Mouse (Mus musculus): Measurements from ENCODE around the gene Men1.

Men1 gene

DNA sequence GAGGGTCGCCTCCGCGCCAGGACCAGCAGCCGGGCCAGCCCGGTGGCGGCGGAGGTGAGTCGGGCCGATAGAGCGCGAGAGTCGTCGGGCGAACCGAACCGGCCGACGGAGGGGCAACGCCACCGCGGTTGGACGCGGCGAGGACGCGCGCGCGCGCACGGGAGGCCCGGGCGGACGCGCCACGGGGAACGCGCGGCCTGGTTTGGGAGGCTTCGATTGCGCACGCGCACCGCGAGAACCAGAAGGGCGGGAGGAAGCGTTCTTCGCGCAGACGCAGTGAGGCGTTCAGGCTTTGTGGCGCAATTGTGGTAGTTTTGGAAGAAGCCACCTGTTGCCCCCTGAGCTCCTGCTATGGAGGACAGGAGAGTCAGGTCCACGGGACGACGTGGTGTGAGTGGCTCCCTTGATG lies 29.5 kb downstream of the Men1 start:
- peak; percentile 82 for DNase-seq (ENCODE audit: low spot score)

DNA sequence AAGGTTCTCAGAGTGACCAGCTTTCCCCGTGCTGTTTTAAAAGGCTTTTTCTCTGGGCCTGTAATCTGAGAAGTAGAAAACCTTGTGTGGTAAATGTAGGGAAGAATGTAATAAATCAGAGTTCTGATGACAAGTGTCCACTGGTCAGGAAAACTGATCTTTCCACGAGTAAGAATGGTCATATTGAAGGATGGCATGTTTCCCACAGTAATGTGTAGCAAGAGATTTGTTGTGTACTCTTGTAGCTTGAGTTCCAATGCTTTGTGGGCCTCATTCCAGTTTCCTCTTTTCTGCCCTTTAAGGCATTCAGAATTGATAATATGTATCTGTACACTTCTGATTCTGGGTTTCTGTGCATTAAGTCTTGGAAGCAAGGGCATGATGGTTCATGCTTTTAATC lies 30.1 kb downstream of the Men1 start:
- no peak for DNase-seq (ENCODE audit: low spot score)

- no peak for DNase-seq (ENCODE audit: low spot score)
Observed at GRCm38 (mm10) chr19:6370175-6370574, 35.4 kb downstream of the Men1 start.

GRCm38 (mm10) chr19:6372433-6372832 lies 37.7 kb downstream of the Men1 start:
- DNase-seq (ENCODE audit: low spot score) = no peak

DNA sequence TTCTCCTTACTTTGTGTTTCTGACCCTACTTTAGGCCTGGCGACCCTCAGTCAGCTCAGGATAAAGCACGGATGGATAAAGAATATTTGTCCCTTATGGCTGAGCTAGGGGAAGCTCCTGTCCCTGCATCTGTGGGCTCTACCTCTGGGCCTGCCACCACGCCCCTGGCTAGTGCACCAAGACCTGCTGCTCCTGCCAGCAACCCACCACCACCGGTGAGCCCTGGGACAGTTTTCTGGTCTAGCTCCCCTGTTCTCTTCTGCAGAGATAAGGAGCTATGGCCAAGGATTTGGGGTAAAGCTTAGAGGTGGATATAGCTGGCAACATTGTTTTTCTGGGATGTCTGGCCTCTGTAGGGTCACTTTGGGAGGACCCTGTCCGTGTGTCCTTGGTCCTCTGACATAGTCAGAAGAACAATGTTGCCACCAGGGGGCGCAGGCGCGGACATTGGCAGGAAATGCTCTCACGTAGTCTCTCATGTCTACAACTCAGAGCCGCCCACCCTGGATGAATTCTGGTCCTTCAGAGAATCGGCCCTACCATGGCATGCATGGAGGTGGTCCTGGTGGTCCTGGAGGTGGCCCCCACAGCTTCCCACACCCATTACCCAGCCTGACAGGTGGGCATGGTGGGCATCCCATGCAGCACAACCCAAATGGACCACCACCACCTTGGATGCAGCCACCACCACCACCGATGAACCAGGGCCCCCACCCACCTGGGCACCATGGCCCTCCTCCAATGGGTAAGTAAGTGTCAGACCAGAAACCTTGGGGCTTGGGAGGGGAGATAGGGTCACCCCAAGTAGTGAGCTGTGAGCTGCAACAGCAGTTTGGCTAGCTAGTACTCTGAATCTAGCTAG lies 39.0 kb downstream of the Men1 start:
- DNase-seq (ENCODE audit: low spot score) = peak; percentile 50

GRCm38 (mm10) chr19:6374571-6374970 lies 39.8 kb downstream of the Men1 start:
- DNase-seq (ENCODE audit: low spot score) = no peak

GRCm38 (mm10) chr19:6375423-6376254 lies 40.9 kb downstream of the Men1 start:
- DNase-seq (ENCODE audit: low spot score) = no peak

- no peak for DNase-seq (ENCODE audit: low spot score)
Observed at GRCm38 (mm10) chr19:6376255-6376564, 41.4 kb downstream of the Men1 start.

DNA sequence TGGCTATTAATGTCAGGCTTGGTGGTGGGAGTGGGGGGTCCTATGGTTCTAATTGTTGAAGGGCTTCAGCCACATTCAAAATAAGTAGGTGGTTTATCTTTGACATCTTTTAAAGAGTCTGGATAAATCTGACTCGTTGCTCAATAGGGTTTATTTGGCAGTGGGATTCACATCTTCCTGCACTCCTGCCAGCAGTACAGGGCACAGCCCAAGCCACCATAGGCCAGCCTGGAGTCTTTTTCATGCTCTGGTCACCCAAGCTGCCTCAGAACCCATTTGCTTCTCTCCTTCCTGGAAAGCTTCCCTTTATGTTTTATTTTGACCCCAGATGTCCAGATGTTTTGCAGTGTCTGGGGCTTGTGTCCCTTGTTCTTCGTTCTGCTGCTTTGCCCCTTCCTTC lies 41.9 kb downstream of the Men1 start:
- no peak for DNase-seq (ENCODE audit: low spot score)

DNA sequence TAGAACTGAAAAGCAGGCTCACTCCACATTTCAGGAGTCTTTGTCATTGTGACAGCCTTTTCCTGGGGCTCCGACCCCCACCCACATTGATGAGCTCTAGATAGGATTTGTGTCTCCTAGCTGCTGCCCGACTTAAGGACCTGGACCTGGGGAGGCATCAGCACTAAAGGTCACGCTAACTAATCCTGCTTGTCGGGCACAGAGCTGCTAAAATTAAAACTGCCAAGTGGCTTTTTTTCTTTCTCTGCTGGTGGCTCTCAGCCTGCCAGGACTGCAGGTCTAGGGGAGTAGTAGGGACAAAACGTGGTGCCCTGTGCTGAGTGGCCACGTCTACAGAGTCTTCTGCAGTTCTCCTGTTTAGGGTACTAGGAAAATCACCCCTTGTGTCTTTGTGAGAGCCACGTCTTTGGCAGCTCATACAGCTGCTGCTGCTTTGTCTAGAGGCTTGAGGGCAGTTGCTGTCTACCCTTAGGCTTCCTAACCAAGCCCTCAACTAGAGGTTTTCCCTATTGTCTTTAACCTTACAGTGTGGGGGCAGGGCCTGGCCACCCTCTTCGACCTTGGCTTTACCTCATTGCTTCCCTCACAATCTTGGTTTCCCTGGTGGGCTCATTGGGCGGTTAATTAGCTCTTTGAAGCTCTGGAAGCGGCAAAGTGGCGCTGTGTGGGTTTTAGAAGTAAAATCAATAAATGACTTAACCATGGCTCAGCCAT lies 42.7 kb downstream of the Men1 start:
- no peak for DNase-seq (ENCODE audit: low spot score)

DNA sequence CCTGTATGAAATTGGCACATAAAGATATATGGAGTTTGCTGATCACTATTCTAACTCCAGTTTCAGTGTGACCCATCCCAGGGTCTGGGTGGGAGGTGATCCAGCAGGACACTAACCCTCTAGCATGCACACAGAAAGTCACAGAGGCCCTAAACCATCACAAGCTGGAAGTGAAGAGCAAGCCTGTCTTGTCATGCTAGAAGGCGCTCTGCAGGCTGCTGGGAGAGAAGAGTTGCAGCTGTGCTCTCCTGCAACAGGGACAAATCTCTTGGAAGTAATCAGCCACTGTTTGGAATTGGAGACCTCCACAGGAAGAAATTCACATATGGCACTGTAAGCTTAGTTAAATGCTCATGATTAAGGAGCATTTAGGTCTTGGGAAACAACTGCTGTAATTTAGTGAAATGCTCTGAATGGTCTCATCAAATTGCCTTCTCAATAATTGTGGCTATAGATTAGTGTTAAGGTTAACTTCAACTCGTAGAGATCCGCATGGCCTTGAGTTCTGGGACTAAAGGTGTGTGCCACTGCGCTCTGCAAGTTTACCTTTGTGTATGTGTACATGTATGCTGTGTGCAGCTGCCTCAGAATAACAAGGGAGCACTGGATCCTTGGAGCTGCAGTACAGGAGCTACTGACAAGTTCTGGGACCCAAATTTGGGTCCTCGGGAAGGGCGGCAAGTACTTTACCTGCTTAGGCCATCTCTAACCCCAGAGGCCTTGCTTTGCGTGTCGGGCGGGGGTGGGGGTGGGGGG lies 45.8 kb downstream of the Men1 start:
- DNase-seq (ENCODE audit: low spot score) = no peak

GRCm38 (mm10) chr19:6381238-6381637 lies 46.5 kb downstream of the Men1 start:
- no peak for DNase-seq (ENCODE audit: low spot score)

DNA sequence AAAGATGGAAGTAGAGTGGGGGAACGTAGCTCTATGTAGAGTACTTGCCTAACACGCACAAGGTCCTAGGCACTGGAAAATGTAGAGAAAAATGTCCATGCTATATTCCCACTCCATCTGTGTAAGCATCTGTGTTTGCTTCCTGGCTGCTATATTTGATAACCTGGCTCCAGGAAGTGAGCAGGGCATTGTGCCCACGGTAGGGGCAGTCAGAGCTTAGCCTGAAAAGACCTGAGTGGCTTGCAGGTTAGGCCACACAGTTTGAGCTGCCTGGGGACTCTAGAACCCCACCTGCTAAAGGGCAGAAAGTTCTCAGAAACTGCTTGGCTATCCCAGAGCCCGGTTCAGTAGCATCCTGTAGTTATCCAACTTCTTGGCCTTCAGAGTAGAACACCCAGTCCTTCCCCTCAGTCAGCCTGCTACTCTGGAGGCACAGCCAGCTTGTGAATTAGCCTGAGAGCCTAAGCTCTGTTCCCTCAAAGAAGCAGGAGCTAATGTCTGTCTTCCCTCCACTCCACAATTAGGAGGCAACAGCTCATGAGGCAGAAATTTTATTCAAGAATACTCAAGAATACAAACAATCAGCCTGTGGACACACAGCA lies 47.6 kb downstream of the Men1 start:
- DNase-seq (ENCODE audit: low spot score) = no peak

DNA sequence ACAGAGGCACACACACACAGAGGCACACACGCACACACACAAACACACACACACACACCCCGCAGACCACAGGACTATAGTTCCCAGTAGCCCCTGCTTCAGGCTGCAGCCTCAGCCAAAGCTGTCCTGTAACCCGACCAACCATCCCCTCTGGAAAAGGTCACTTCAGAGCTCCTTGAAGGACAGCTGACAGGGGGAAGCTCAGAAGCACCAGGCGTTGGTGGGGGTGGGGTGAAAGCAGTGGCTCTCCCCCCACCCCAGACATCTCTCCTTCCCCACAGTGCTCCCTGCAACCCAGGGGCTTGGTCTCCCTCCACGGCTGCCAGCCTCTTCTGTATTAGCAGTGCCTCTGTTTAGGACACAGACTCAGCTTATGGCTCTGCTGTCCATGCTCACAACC lies 48.7 kb downstream of the Men1 start:
- no peak for DNase-seq (ENCODE audit: low spot score)

DNA sequence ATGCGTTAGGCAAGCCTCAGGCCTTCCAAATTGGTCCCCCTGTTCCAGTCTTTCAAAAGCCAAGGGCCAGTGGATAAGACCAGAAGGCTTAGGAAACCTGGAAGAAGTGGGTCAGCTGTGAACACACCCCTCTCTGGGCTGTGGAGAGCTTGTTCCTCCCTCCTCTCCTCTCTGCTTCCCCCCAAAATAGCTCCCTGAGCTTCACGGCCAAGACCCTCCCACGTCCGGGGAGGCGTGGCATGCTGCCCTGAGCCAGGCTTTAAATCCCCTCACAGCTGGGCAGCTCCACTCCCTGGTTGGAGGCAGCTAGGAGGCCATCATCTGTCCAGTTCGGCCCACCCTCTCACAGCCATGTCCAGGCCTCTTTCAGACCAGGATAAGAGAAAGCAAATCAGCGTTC lies 49.3 kb downstream of the Men1 start, which contains the start of gene Pygm:
Gene Pygm (plus strand): TSS at position 272 of the 400 bp plus-strand sequence.
- DNase-seq (ENCODE audit: low spot score) = no peak

DNA sequence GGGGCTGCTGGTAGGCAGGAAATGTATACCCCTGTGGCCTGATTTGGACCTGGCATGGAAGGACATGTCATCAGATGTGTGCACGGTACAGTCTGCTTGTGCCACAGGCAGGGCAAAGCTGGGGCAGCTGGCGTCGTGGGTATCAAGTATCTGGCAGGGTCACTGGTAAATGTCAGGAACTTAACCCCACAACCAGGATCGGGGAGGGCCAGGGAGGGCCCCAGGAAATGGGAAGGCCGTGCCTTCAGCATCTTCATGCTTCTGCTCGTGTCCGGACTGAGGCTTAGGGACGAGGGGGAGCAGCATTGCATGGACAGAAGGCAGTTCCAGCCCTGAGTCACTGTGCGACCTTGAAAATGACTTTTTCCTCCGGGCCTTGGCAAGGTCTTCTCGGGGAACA lies 50.2 kb downstream of the Men1 start:
- no peak for DNase-seq (ENCODE audit: low spot score)

DNA sequence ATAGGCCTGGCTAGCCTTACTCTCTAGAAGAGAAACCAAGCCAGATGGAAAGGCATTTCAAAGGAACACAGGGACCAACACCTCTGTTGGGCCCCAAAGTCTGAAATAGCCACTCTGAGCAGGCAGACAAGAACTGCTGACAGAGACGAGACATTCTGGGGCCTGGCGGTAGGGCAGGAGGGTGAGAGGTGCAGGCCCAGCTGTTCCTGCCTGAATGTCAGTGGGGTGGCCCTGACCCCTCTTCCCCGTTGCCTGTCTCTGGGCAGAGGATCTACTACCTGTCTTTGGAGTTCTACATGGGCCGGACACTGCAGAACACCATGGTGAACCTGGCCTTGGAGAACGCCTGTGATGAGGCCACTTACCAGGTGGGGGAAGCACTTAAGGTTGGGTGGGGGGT lies 50.6 kb downstream of the Men1 start:
- no peak for DNase-seq (ENCODE audit: low spot score)

DNA sequence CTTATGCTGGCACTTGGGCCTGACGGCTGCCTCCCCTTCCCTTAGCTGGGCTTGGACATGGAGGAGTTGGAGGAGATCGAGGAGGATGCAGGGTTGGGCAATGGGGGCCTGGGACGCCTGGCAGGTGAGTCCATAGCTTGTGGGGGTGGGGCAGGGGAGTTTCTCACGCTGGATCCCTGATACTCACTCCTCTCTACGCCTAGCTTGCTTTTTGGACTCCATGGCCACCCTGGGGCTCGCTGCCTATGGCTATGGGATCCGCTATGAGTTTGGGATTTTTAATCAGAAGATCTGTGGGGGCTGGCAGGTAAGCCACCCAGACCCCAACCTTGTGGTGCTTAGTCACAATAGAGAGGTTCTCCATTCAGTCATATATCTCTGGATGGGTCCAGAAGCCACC lies 51.0 kb downstream of the Men1 start:
- DNase-seq (ENCODE audit: low spot score) = no peak

DNA sequence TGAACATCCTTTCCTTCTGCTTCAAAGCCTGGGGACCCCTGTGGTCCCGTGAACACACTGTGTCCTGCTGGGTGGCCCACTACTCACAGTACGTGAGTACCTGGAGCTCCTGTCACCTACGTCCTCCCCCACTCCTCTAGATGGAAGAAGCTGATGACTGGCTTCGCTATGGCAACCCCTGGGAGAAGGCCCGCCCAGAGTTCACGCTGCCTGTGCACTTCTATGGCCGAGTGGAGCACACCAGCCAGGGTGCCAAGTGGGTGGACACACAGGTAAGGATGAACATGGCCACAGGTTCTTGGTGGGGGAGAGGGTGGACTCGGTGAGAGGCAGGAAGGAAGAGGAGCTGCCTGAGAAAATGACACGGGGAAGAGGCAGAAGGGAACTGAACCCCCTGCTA lies 51.5 kb downstream of the Men1 start:
- no peak for DNase-seq (ENCODE audit: low spot score)

- DNase-seq (ENCODE audit: low spot score) = no peak
Observed at GRCm38 (mm10) chr19:6388006-6388405, 53.2 kb downstream of the Men1 start.

- no peak for DNase-seq (ENCODE audit: low spot score)
Observed at GRCm38 (mm10) chr19:6389803-6390202, 55.0 kb downstream of the Men1 start.

DNA sequence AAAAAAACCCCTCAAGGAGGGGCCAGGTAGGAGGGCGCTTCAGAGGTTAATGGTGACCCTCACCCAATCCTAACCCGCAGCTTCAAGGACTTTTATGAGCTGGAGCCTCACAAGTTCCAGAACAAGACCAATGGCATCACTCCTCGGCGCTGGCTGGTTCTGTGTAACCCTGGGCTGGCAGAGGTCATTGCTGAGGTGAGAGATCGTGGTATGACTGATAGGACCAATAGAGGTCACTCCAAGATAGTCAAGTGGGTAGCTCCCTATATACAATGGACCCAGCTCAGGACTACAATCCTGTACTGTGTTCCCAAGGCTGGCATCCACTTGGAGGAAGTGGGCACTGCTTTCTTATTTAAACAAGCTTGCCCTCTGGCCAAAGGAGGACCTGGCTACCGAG lies 55.5 kb downstream of the Men1 start:
- DNase-seq (ENCODE audit: low spot score) = no peak

All from left cerebral cortex, adult 11 months (tissue).